Mouse (Mus musculus) cerebellum, adult 9-10 months (tissue): Measurements from ENCODE around the gene Apoh.

ENCODE experiments used
- DNase-seq: peaks from one replicate; pipeline ENCODE4 v3.0.0; 2022

Gene Apoh

DNA sequence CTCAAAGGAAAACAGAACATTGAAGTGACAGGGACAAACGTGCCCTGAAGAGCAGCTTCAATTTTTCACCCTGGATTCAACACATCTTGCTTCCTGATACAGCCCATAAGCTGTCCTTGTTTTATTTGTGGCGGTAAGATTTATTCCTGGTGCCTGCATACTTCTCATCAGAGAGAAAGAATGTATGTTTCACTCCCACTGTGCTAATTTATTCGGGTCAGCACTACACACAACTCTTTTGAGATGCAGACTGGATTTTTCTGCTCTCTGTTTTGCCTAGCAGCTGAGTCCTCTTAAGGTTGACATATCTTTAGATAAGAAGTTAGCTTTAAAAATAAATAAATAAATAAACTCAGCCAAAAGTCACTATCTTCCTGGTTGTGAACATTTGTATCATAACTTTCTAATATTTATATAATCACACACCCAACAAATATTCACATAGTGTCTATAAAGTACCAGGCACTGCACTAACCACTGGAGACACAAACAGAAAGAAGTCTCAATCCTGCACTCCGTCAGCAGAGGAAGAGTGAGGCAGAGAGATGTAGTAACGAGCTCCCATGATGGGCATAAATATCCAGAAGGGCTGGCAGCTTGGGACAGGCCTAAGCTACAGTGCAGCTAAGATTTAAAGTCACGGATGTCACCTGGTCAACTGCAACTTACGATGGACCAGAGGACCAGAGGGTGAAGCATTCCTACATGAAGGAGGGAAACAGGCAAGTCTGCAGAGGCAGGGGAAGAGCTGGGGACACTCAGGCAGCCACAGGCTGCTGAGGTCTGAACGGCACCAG, 9.4 kb upstream of the Apoh start:
- DNase-seq: no peak

- no peak for DNase-seq
These were observed 8.5 kb upstream of the Apoh start for GRCm38 (mm10) chr11:108334658-108335057.

DNA sequence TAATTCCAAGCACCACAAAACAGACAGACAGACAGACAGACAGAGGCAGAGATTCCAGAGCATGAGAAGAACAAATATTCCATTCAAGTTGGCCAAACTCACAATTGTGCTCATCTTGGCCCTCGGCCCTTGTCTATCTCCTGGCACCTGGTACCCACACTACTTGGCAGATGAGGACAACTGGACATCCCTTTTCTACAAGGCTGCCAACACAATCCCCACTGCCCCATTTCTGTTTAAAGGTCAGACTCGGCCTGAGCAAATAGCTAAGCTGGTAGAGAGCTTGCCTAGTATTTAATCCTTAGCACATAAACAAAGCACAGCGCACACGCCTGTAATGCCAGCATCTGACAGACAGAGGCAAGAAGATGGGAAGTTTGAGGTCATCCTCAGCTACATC, 7.6 kb upstream of the Apoh start:
- no peak for DNase-seq

- DNase-seq: no peak
These were observed 6.7 kb upstream of the Apoh start for GRCm38 (mm10) chr11:108336445-108336844.

DNA sequence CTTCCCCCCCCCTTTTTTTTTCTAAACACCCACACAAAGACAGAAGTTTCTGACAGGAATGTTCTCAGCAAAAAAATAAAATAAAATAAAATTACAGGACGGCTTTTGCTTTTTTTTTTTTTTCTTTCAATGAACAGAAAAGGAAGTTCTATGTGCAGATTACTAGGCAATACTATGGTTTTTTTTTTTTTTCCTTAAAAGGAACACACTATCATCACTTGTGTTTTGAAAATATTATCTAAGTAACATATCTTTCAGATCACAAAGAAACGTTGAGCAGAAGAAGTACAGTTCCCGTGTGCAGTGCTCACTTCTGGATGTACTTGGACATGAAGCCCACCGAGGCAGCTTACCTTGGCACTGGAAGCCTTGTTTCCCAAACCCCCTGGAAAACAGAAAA, 2.9 kb upstream of the Apoh start:
- DNase-seq: no peak

DNA sequence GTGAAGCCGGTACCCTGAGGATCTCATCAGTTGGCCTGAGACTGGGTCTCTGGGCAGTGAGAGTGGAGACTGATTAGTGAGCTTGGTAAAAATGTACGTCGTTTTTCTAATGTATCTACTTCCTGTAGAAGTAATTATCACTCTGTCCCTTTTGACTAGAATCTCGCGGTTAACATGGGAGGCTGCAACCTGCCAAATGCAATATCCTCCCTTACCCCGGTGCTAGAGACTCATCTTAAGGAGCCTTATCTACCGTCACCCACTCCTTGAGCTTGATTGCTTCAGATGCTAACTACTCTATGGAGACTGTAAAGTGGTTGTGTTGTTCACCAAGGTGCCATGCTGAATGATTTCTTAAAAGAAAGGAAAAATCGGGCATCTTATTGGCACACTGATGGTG, 1.4 kb upstream of the Apoh start:
- no peak for DNase-seq

- peak; percentile 95 for DNase-seq
These were observed 772 bp downstream of the Apoh start, which contains the start of gene Prkca for GRCm38 (mm10) chr11:108343789-108344462. Prkca (minus strand) TSS chr11:108343928.

DNA sequence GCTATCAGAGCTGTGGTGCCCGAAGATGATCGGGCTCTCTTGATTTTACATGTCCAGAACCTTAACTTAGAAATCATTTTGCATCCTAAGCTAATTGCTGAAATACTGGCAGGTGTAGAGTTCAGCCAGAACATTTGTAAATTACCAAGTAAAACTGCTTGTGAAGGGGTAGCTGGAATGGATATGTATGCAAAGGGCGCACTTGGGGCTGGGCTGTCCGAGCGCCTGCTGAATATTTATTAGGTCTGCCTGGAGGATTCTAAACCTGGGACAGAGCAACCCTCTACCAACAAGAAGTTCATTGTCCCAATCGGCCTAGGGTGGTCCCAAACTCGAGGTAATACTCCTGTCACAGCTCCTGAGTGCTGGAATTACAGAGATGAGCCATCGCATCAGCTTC, 1.6 kb downstream of the Apoh start:
- peak; percentile 33 for DNase-seq

GRCm38 (mm10) chr11:108345321-108345720, 2.2 kb downstream of the Apoh start:
- DNase-seq: no peak

GRCm38 (mm10) chr11:108350799-108351198, 7.6 kb downstream of the Apoh start:
- no peak for DNase-seq

DNA sequence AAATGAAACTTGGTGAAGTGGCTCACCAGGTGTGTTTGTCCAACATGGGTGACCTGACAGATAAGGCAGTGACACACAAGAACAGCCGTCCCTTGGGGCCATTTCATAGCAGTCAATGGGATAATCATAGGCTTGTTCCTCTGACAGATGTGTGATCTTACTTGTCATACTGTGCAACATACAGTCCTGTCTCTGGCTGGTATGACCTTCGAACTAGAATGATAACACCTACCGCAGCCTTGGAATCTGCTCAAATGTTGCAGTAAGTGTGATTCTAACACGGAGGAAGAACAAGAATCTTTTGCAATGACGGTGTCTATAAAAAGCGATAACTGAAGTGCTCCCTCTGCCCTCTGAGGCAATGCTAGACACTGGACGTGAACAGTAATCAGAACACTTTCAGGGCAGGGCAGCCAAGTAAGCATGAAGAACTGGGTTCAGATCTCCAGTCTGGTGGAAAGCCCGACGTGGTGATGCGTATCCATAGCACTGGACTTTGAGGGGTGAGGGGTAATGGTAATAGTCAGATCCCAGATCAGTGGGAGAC, 9.8 kb downstream of the Apoh start:
- no peak for DNase-seq

DNA sequence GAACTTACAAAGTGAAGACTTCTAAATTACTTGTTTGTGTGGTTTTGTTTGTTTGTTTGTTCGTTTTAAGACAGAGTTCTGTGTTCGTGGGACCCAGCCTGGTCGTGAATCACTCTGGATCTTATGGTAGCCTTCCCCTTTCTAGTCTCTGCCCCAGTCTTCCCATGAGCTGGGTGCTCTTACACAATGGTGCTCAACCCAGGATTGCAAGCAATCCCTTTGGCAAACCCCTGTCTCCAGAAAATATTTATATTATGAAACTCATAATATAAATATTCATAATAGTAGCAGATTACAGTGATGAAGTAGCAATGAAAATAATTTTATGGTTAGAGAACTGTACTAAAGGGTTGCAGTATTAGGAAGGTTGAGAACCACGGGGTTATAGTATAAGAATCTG, 12.9 kb downstream of the Apoh start:
- DNase-seq: no peak

DNA sequence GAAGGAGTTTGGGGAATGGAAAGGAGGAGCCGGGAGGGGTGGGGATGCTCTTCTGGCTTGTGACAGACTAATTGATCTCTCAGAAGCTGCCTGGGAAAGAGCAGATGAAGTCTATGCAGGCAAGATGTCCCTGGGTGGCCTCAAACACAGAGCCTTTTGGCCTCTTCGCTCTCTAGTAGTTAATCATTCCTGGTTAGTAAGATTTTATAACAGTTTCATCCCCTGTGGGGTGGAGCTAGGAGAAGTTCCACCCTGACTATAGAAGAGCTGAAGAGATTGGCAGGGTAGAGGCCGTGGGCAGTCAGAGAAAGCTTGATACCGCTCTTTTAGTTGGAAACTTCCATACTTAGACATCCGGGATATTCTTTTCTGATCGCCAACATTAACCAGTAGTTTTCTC, 15.8 kb downstream of the Apoh start:
- no peak for DNase-seq

DNA sequence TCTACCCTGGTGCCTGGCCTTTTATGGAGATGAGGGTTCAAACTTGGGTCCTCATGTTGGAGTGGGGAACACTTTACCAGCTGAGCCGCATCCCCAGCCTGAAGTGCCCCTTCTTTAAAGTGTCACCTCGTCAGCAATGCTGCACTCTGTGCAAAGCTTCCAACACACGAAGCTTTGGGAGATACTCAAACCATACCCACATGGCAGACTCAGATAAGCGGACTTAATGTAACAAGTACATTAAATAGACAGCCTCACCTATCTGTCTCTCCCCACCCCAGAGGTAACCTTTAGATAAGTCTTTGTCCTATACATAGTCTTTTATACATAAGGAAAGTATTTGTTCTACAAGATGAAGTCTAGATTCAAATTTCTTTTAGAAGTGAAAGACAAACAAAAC, 17.8 kb downstream of the Apoh start:
- no peak for DNase-seq

GRCm38 (mm10) chr11:108362965-108363364, 19.8 kb downstream of the Apoh start:
- DNase-seq: no peak

DNA sequence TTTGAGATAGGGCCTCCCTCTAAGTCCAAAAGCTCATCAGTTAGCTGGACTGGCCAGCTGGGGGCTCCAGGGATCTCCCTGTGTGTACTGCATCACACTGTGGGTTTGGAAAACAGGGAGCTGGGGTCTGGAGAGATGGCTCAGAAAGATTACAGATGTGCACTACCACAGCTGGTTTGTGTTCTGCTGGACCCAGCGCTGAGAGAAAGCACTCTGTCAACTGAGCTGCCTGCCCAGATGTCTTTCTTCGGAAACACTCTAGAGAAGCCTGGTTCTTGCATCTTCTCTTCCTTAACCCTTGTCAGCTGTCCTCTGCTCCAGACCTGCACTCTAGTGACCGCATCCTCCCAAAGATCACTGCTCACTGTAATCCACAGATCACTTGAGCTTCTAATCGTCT, 20.8 kb downstream of the Apoh start:
- no peak for DNase-seq

DNA sequence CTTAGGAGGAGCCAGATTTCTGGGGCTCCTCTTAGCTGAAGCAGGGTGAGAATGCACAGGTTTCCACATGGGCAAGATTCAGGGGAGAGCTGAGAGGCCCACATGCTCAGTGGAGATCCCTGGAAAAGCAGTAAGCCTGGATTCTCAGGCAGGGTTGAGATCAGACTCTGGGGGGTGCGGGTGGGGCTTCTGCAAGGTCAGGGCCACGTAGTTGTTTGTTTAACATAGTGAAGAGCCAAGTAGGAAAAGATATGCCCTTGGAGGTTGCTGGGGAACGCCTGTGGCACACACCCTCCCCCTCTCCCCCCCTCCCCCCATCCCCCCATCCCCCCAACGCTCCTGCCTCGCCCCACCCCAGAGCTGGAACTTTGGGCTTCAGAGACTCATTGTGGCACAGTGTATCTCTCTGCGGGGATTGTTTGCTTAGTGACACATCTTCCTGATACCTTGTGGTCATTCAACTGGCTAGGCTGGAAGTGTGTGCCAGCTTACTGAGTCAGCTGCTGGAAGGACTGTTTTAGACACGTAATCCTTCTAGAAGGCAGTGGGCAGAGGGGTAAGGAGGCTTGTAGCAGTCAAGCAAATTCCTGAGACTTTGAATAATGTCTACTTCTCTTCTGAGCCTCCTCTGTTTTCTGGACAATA, 21.9 kb downstream of the Apoh start:
- no peak for DNase-seq

GRCm38 (mm10) chr11:108365600-108365999, 22.4 kb downstream of the Apoh start:
- no peak for DNase-seq

DNA sequence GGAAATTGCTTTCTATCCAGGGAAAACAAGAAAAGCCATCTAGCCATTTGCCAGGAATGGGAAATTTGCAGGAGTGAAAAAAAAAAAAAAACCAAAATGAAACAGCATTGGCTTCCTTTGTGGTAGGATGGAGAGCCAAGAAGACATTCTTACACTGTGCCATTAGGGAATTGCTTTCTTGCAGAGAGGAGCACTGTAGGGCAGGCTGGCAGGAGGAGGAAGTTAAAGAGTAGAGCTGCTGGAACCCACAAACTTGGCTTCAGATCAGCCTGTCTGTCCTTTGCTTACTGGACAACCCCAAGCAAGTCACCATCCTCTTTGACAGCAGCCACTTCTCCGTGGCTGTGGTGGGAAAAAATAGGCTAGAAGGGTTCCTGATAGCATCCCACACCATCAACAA, 23.9 kb downstream of the Apoh start:
- no peak for DNase-seq

- DNase-seq: no peak
These were observed 33.7 kb downstream of the Apoh start for GRCm38 (mm10) chr11:108376815-108377214.

DNA sequence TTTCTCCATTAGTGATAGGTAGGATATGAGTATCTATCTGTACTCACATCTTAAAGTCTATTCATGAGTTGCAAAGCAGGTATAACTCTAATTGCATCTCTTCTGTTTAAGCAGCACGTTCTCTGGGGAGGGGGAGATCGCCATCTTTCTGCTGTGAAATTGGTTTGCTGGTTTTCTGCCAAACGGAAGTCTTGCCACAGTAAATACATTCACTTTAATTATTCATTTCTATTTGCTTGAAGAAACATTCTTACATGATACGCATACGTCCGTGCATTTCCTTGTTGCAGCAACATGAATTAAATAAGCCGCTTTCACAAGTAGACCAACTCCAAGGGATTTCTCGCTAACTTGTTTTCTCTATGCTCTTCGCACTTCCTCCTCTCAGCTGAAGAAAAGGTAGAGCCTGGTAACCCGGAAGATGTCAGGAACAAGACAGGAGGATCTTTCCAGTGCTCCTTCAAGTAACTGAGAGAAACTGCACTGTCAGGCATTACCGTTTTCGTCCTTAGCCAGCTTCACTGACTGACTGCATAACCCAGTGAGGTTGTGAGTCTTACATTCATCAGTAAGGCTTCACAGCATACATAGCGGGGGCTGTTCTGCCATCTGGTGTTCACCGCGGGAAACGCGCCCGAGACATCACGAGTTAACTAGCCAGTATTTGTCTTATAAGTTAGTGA, 34.7 kb downstream of the Apoh start:
- DNase-seq: peak; percentile 75

GRCm38 (mm10) chr11:108378363-108378751, 35.2 kb downstream of the Apoh start:
- no peak for DNase-seq

- no peak for DNase-seq
These were observed 39.5 kb downstream of the Apoh start for GRCm38 (mm10) chr11:108382664-108383063.
